Mouse (Mus musculus): ENCODE results near the gene Lhx6.

- no peak for TF ChIP-seq POLR2A (IDR thresholded peaks at IDR 0.05; ENCODE audit: control insufficient read depth in 1 of 2, insufficient read depth in 1 of 2, low read depth in 1 of 2, low read length in 2 of 2, poor library complexity in 1 of 2)
- no peak for TF ChIP-seq EP300 (IDR thresholded peaks at IDR 0.05; ENCODE audit: low read depth in 1 of 2, low read length in 2 of 2)
Measured at GRCm38 (mm10) chr2:36073781-36074180, 31.4 kb downstream of the Lhx6 start.
